Mouse (Mus musculus) intestine, postnatal 0 days (tissue): ENCODE results near the gene Zcwpw1. TPM values are rescaled to one million over a fixed set of nuclear protein-coding genes. Genes with fewer than 3 reads are reported as not detected.
A peak's percentile ranks its signal among the peaks of the same experiment; 100 is the strongest.

ENCODE experiments used
- ATAC-seq: fragments of 200-750 bp; cut with Nextera tagmentation; 2 replicates; pipeline ENCODE4 v1.8.0; 2017; ENCODE audit warnings: mild to moderate bottlenecking, moderate TSS enrichment, moderate library complexity
- H3K27ac ChIP-seq: fragments of 300-500 bp; sonication (generic); 2 replicates; pipeline ENCODE4 v1.5.1; 2014; ENCODE audit warnings: mild to moderate bottlenecking, low read depth, low read length, moderate library complexity
- H3K27me3 ChIP-seq: fragments of 300-500 bp; sonication (generic); replicated peaks from 2 replicates; pipeline ENCODE4 v1.6.1; 2014; ENCODE audit warnings: low read length, mixed read lengths; ENCODE audit not compliant: control insufficient read depth, insufficient read depth
- H3K36me3 ChIP-seq: fragments of 300-500 bp; sonication (generic); 2 replicates; pipeline ENCODE4 v1.6.1; 2014; ENCODE audit warnings: mild to moderate bottlenecking, moderate library complexity; ENCODE audit not compliant: control insufficient read depth, insufficient read depth
- H3K4me1 ChIP-seq: fragments of 300-500 bp; sonication (generic); replicated peaks from 2 replicates; pipeline ENCODE4 v1.6.1; 2014; ENCODE audit warnings: antibody characterized with exemption, low read length, mixed read lengths; ENCODE audit not compliant: control insufficient read depth, insufficient read depth
- H3K4me2 ChIP-seq: fragments of 300-500 bp; sonication (generic); replicated peaks from 2 replicates; pipeline ENCODE4 v1.6.1; 2014; ENCODE audit warnings: low read depth, mild to moderate bottlenecking, moderate library complexity
- H3K4me3 ChIP-seq: fragments of 300-500 bp; sonication (generic); 2 replicates; pipeline ENCODE4 v1.5.1; 2014; ENCODE audit warnings: low read depth, low read length
- H3K9ac ChIP-seq: fragments of 300-500 bp; sonication (generic); 2 replicates; pipeline ENCODE4 v1.6.1; 2014; ENCODE audit warnings: mild to moderate bottlenecking, low read depth, low read length
- H3K9me3 ChIP-seq: fragments of 300-500 bp; sonication (generic); 2 replicates; pipeline ENCODE4 v1.6.1; 2016; ENCODE audit warnings: mixed run types; ENCODE audit not compliant: control insufficient read depth
- CTCF ChIP-seq: sonication (generic); IDR thresholded peaks from 2 replicates; pipeline ENCODE4 v1.5.1; 2016; ENCODE audit warnings: low read depth, mild to moderate bottlenecking, control low read depth, antibody characterized with exemption, moderate library complexity
- WGBS: fragments of 180-500 bp; shearing (Covaris S2); extraction: QIAGEN DNeasy Blood & Tissue Kit; methylation state at CpG from one replicate; pipeline ENCODE4 v1.1.7; 2014; 5-methylcytosine and 5-hydroxymethylcytosine counted together
- polyA plus RNA-seq: library from polyadenylated mRNA; unstranded; fragments of >200 nt; fragmentation: Nextera tagmentation; extraction: Ambion mirVana; gene quantifications from 2 replicates; pipeline ENCODE4 v1.2.1, GENCODE M21; 2015

The Zcwpw1 gene
- polyA plus RNA-seq, 1 experiment from 2014 or later: 3.5 TPM

- peak overlapping the region; percentile 83 for H3K27ac ChIP-seq
- no peak for ATAC-seq
- WGBS: 43% methylated on average over 10 of the region's 10 CpGs
- H3K4me1 ChIP-seq: no peaks in the 10 kb centered on the region
- no peaks in the 10 kb centered on the region; the same call in 1 of the 2 replicates for H3K36me3 ChIP-seq
- peak overlapping the region; percentile 62; the same call in 1 of the 2 replicates for H3K9ac ChIP-seq
- H3K4me3 ChIP-seq: peak overlapping the region; percentile 65; the same call in 1 of the 2 replicates
- TF ChIP-seq CTCF: no peak
- H3K4me2 ChIP-seq: peak overlapping the region; percentile 92
- H3K27me3 ChIP-seq: no peaks in the 10 kb centered on the region
- H3K9me3 ChIP-seq: no peaks in the 10 kb centered on the region
Measured at GRCm38 (mm10) chr5:137742048-137742447, 45.5 kb upstream of the Zcwpw1 start.

GRCm38 (mm10) chr5:137742836-137743235, 44.8 kb upstream of the Zcwpw1 start:
- 90% methylated on average over 6 of the region's 6 CpGs for WGBS
- no peak for ATAC-seq
- H3K36me3 ChIP-seq: no peaks in the 10 kb centered on the region; the same call in 1 of the 2 replicates
- H3K9ac ChIP-seq: no peak overlapping the region
- H3K27ac ChIP-seq: no peak overlapping the region
- H3K27me3 ChIP-seq: no peaks in the 10 kb centered on the region
- no peaks in the 10 kb centered on the region for H3K4me1 ChIP-seq
- H3K4me2 ChIP-seq: no peak overlapping the region
- H3K4me3 ChIP-seq: no peak overlapping the region
- no peaks in the 10 kb centered on the region for H3K9me3 ChIP-seq
- no peak for TF ChIP-seq CTCF

- WGBS: 86% methylated on average over 7 of the region's 7 CpGs
- TF ChIP-seq CTCF: no peak
- Histone ChIP-seq H3K27ac (no peak overlapping the region), H3K4me2 (no peak overlapping the region), H3K9ac (no peak overlapping the region), H3K4me1 (peaks cover 4% of the 10 kb centered on the region; the same call in 1 of the 2 replicates), H3K4me3 (no peak overlapping the region), H3K36me3 (peaks cover 2% of the 10 kb centered on the region; the same call in 1 of the 2 replicates), H3K27me3 (no peaks in the 10 kb centered on the region), H3K9me3 (no peaks in the 10 kb centered on the region)
- no peak for ATAC-seq
Measured at GRCm38 (mm10) chr5:137744197-137744596, 43.4 kb upstream of the Zcwpw1 start.

- peak within 1 kb of the TSS; percentile 95 for H3K4me2 ChIP-seq
- peak within 1 kb of the TSS; percentile 98 for H3K27ac ChIP-seq
- no peaks in the 10 kb centered on the region for H3K9me3 ChIP-seq
- no peaks in the 10 kb centered on the region for H3K27me3 ChIP-seq
- H3K4me3 ChIP-seq: peak within 1 kb of the TSS; percentile 82
- peak within 1 kb of the TSS; percentile 86 for H3K9ac ChIP-seq
- TF ChIP-seq CTCF: no peak
- peaks cover 6% of the 10 kb centered on the region; the same call in 1 of the 2 replicates for H3K36me3 ChIP-seq
- 2% methylated on average over 28 of the region's 28 CpGs for WGBS
- ATAC-seq: peak; percentile 69
- peaks cover 8% of the 10 kb centered on the region; the same call in 1 of the 2 replicates for H3K4me1 ChIP-seq
Measured at GRCm38 (mm10) chr5:137745214-137746171, 42.1 kb upstream of the Zcwpw1 start, which contains the start of gene Tsc22d4. Gene Tsc22d4 (plus strand): TSS chr5:137745730.

- WGBS: 1% methylated on average over 20 of the region's 20 CpGs
- Histone ChIP-seq H3K4me3 (peak overlapping the region; percentile 82), H3K9me3 (no peaks in the 10 kb centered on the region), H3K4me1 (peaks cover 8% of the 10 kb centered on the region; the same call in 1 of the 2 replicates), H3K9ac (peak overlapping the region; percentile 86), H3K4me2 (peak overlapping the region; percentile 95), H3K27me3 (no peaks in the 10 kb centered on the region), H3K36me3 (peaks cover 15% of the 10 kb centered on the region), H3K27ac (peak overlapping the region; percentile 98)
- ATAC-seq: peak; percentile 19
- TF ChIP-seq CTCF: no peak
Measured at GRCm38 (mm10) chr5:137746282-137746850, 41.2 kb upstream of the Zcwpw1 start.

GRCm38 (mm10) chr5:137746851-137747325, 40.7 kb upstream of the Zcwpw1 start:
- Histone ChIP-seq H3K4me1 (peaks cover 8% of the 10 kb centered on the region; the same call in 1 of the 2 replicates), H3K4me2 (peak overlapping the region; percentile 95), H3K36me3 (peaks cover 20% of the 10 kb centered on the region), H3K9ac (peak overlapping the region; percentile 86), H3K27me3 (no peaks in the 10 kb centered on the region), H3K4me3 (peak overlapping the region; percentile 82), H3K9me3 (no peaks in the 10 kb centered on the region), H3K27ac (peak overlapping the region; percentile 98)
- TF ChIP-seq CTCF: no peak
- ATAC-seq: no peak
- 1% methylated on average over 16 of the region's 16 CpGs for WGBS
